Mouse (Mus musculus) heart, embryonic 11.5 days (tissue): ENCODE results near the gene Duxf3. TPM values are rescaled to one million over a fixed set of nuclear protein-coding genes. Genes with fewer than 3 reads are reported as not detected.
"Not testable (repeated sequence)": the region's sequence is repeated elsewhere in the genome, so short reads cannot be mapped to it uniquely, and the experiment has no call there.

Experiments
- ATAC-seq: fragments of 200-750 bp; cut with Nextera tagmentation; replicated peaks from 2 replicates; pipeline ENCODE4 v1.8.0; 2017; ENCODE audit warnings: moderate library complexity; ENCODE audit not compliant: insufficient number of reproducible peaks, low FRiP score, low TSS enrichment
- H3K27ac ChIP-seq: fragments of 300-500 bp; sonication (generic); 2 replicates; pipeline ENCODE4 v1.5.1; 2014; ENCODE audit warnings: mild to moderate bottlenecking, low read depth, low read length
- H3K27me3 ChIP-seq: fragments of 300-500 bp; sonication (generic); 2 replicates; pipeline ENCODE4 v1.6.1; 2014; ENCODE audit warnings: mild to moderate bottlenecking, low read length, mixed read lengths; ENCODE audit not compliant: control insufficient read depth, insufficient read depth
- H3K36me3 ChIP-seq: fragments of 300-500 bp; sonication (generic); 2 replicates; pipeline ENCODE4 v1.6.1; 2014; ENCODE audit warnings: mild to moderate bottlenecking, low read length, moderate library complexity, mixed read lengths; ENCODE audit not compliant: control insufficient read depth, insufficient read depth
- H3K4me1 ChIP-seq: fragments of 300-500 bp; sonication (generic); 2 replicates; pipeline ENCODE4 v1.6.1; 2014; ENCODE audit warnings: low read length; ENCODE audit not compliant: control insufficient read depth, insufficient read depth
- H3K4me2 ChIP-seq: fragments of 300-500 bp; sonication (generic); 2 replicates; pipeline ENCODE4 v1.6.1; 2014; ENCODE audit warnings: mild to moderate bottlenecking, moderate library complexity
- H3K4me3 ChIP-seq: fragments of 300-500 bp; sonication (generic); 2 replicates; pipeline ENCODE4 v1.5.1; 2014; ENCODE audit warnings: low read depth, low read length
- H3K9ac ChIP-seq: fragments of 300-500 bp; sonication (generic); 2 replicates; pipeline ENCODE4 v1.6.1; 2014; ENCODE audit warnings: mild to moderate bottlenecking, low read depth, low read length, moderate library complexity
- H3K9me3 ChIP-seq: fragments of 300-500 bp; sonication (generic); replicated peaks from 2 replicates; pipeline ENCODE4 v1.6.1; 2016; ENCODE audit warnings: low read length; ENCODE audit not compliant: control insufficient read depth
- WGBS: fragments of 180-500 bp; shearing (Covaris S2); extraction: QIAGEN DNeasy Blood & Tissue Kit; methylation state at CpG from one replicate; pipeline ENCODE4 v1.1.7; 2014; ENCODE audit not compliant: insufficient replicate concordance; 5-methylcytosine and 5-hydroxymethylcytosine counted together
- polyA plus RNA-seq: library from polyadenylated mRNA; unstranded; fragments of >200 nt; fragmentation: Nextera tagmentation; extraction: Ambion mirVana; gene quantifications from 2 replicates; pipeline ENCODE4 v1.2.1, GENCODE M21; 2014

Duxf3 gene
- polyA plus RNA-seq, 1 experiment from 2014 or later = not detected

DNA sequence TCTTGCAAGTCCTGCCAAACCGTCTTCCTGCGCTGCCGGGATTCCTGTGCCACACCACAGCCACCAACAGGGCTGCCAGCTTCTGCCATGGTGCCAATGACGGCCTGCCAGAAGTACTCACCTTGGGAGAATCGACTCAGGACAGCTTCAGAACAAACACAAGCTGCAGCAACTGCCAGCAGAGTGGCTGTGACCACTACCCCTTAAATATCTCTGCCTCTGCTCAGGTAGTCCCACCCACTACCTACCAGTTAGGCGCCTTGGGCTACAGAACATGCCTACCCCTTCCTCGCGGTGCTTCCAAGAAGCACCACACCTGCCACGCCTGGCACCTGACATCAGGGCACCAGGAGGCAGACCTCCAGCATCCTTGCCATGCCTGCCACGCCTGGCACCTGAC, 4.1 kb upstream of the Duxf3 start, which contains the start of gene Gm4981:
Gene Gm4981, minus strand, starts transcription at position 89 of the 400 bp plus-strand sequence.
- no peaks in the 10 kb centered on the region for H3K36me3 ChIP-seq
- H3K4me2 ChIP-seq = no peak within 1 kb of the TSS
- no peak within 1 kb of the TSS for H3K9ac ChIP-seq
- no peaks in the 10 kb centered on the region for H3K4me1 ChIP-seq
- H3K9me3 ChIP-seq = peaks cover 22% of the 10 kb centered on the region
- no peak for ATAC-seq
- 77% methylated on average over 10 of the region's 10 CpGs for WGBS
- H3K27me3 ChIP-seq = no peaks in the 10 kb centered on the region
- H3K27ac ChIP-seq = no peak within 1 kb of the TSS
- no peak within 1 kb of the TSS for H3K4me3 ChIP-seq

DNA sequence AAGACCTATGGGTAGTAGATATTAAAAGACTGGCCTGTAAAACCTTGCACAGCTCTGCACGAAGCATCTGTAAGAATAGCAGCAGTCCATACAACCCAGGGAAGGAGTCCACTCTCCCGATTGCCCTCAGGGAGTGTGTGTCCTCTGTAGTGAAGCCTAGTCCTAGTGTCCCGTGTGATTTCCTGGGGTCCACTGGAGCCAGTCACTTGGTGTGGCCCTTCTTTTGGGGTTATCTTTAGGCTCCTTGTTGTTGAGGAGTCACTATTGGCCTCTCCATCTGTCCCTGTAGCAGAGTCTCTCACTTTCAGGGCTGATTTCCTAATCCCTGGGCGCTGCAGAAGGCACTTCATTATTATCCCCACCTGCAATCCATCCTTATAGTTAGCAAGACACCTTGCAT, 2.5 kb upstream of the Duxf3 start:
- not testable (repeated sequence) for ATAC-seq, H3K36me3 ChIP-seq, H3K27me3 ChIP-seq, H3K9ac ChIP-seq, H3K4me2 ChIP-seq, H3K4me3 ChIP-seq, H3K4me1 ChIP-seq, H3K27ac ChIP-seq
- WGBS = 78% methylated on average over 4 of the region's 4 CpGs
- H3K9me3 ChIP-seq = peaks cover 23% of the 10 kb centered on the region

GRCm38 (mm10) chr10:58233740-58234121, 1.3 kb upstream of the Duxf3 start:
- not testable (repeated sequence) for H3K27me3 ChIP-seq, H3K27ac ChIP-seq, H3K9ac ChIP-seq, ATAC-seq, H3K36me3 ChIP-seq, H3K4me2 ChIP-seq, H3K4me3 ChIP-seq, H3K4me1 ChIP-seq
- peaks cover 19% of the 10 kb centered on the region for H3K9me3 ChIP-seq

GRCm38 (mm10) chr10:58233054-58233739, 722 bp upstream of the Duxf3 start:
- H3K4me3 ChIP-seq, H3K27me3 ChIP-seq, H3K9ac ChIP-seq, H3K4me1 ChIP-seq, H3K27ac ChIP-seq, H3K4me2 ChIP-seq, H3K36me3 ChIP-seq: not testable (repeated sequence)
- ATAC-seq = peak; percentile 44
- H3K9me3 ChIP-seq = peaks cover 16% of the 10 kb centered on the region
- 70% methylated on average over 9 of the region's 10 CpGs for WGBS

- peaks cover 12% of the 10 kb centered on the region for H3K9me3 ChIP-seq
- not testable (repeated sequence) for H3K4me1 ChIP-seq, H3K9ac ChIP-seq, H3K27ac ChIP-seq, H3K27me3 ChIP-seq, H3K4me2 ChIP-seq, H3K4me3 ChIP-seq, H3K36me3 ChIP-seq
- 80% methylated on average over 31 of the region's 35 CpGs for WGBS
- peak; percentile 82 for ATAC-seq
Observed at GRCm38 (mm10) chr10:58231779-58232640, 465 bp downstream of the Duxf3 start.

- peak; percentile 49 for ATAC-seq
- not testable (repeated sequence) for H3K4me3 ChIP-seq, H3K9ac ChIP-seq, H3K27ac ChIP-seq, H3K27me3 ChIP-seq, H3K4me2 ChIP-seq, H3K36me3 ChIP-seq, H3K4me1 ChIP-seq
- WGBS = 79% methylated on average over 5 of the region's 7 CpGs
- H3K9me3 ChIP-seq = peaks cover 12% of the 10 kb centered on the region
Observed at GRCm38 (mm10) chr10:58231088-58231487, 1.4 kb downstream of the Duxf3 start.

GRCm38 (mm10) chr10:58230021-58230420, 2.5 kb downstream of the Duxf3 start:
- WGBS = 45% methylated on average over 3 of the region's 3 CpGs
- not testable (repeated sequence) for H3K4me1 ChIP-seq, H3K4me2 ChIP-seq, H3K27ac ChIP-seq, ATAC-seq, H3K9ac ChIP-seq, H3K36me3 ChIP-seq, H3K27me3 ChIP-seq, H3K4me3 ChIP-seq
- peaks cover 12% of the 10 kb centered on the region for H3K9me3 ChIP-seq

GRCm38 (mm10) chr10:58227798-58228197, 4.7 kb downstream of the Duxf3 start:
- 76% methylated on average over 2 of the region's 6 CpGs for WGBS
- not testable (repeated sequence) for H3K9ac ChIP-seq, H3K9me3 ChIP-seq, H3K4me2 ChIP-seq, H3K27ac ChIP-seq, ATAC-seq, H3K27me3 ChIP-seq, H3K36me3 ChIP-seq, H3K4me3 ChIP-seq, H3K4me1 ChIP-seq
